In the genomic region with DNA sequence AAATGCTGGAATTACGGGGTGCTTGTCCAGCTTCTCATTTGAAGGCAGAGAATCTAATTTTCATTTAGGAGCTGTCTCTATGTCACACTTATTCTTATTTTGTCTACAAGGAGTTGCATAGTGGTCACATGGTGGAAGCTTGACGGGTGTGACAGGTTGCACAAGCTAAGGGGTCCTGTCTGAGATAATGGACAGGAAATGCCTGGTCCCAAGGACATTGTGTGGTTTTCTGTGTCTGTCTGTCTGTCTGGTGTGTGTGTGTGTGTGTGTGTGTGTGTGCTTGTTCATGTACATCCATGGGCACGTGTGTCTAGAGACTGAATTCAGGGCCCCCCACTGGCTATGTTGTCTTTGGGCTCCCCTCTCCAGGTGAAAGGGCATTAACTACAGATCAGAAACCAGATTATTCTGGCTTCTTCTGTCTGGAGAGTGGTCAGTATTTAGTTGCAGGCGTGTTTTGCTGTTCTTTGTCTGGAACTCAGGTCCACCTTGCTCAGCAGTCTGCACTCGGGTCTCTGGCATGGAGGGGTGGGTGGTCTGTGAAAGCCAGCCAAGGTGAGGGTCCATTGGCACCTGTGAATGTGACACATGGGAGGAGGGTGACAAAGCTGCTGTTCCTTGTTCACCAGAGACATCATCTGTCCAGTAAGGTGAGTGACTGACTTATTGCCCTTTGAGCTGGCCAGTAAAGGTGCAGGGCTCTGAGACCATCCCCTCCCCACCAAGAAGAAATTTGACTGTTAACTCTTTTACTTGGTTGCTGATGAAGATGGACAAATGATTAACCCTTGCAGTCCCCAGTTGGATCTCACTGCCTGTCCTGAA, we compare ENCODE assay signal across 11 mouse cellular contexts. TPM values are rescaled to one million over a fixed set of nuclear protein-coding genes. Genes with fewer than 3 reads are reported as not detected.
DNase-seq lines count a peak whose midpoint lies in the region; ATAC-seq lines count a peak whose summit lies in the region.
"Had no signal": no experiment of that assay in that cellular context is flagged by ENCODE, and none has a peak within 500 bp of the region (broad histone marks: within the 10 kb centered on the region; RNA-seq: fewer than 3 reads in every experiment).

No protein-coding gene starts in this region.

- H3K9me3 ChIP-seq in heart, embryonic 12.5 days (replicated peaks): no peaks in the 10 kb centered on the region
- H3K9me3 ChIP-seq in lung, embryonic 15.5 days: no peaks in the 10 kb centered on the region

- WGBS in heart, embryonic 12.5 days: 54% methylated on average over 5 of the region's 5 CpGs
- 66% methylated on average over 5 of the region's 5 CpGs for WGBS in lung, embryonic 15.5 days

- H3K27me3 ChIP-seq in heart, embryonic 12.5 days (replicated peaks): no peaks in the 10 kb centered on the region
- no peaks in the 10 kb centered on the region for H3K27me3 ChIP-seq in lung, embryonic 15.5 days

- ATAC-seq in heart, embryonic 12.5 days (ENCODE audit: insufficient number of reproducible peaks, low FRiP score): peak; percentile 46; the same call in 1 of the 2 replicates
- ATAC-seq in lung, embryonic 15.5 days (ENCODE audit: borderline replicate concordance, extremely low read depth, low FRiP score, low TSS enrichment): no peak
- ATAC-seq in granulocyte monocyte progenitor cell, adult 5-6 weeks (replicated peaks; ENCODE audit: poor library complexity, severe bottlenecking): peak; percentile 82

- intact Hi-C loops in heart, postnatal 14 days (cut with DNase I): loop anchor here (5.0 kb wide), 1 partner anchor 34 kb away; a partner anchor contains a TSS

- peaks cover 73% of the 10 kb centered on the region for H3K4me1 ChIP-seq in heart, embryonic 12.5 days (replicated peaks)
- H3K4me1 ChIP-seq in lung, embryonic 15.5 days: peaks cover 48% of the 10 kb centered on the region

- peak overlapping the region; percentile 92 for H3K27ac ChIP-seq in heart, embryonic 12.5 days (ENCODE audit: poor library complexity, severe bottlenecking)
- peak overlapping the region; percentile 51 for H3K27ac ChIP-seq in lung, embryonic 15.5 days
- H3K27ac ChIP-seq: liver, embryonic 14.5 days had no signal

- no peak overlapping the region for H3K4me3 ChIP-seq in heart, embryonic 12.5 days
- no peak overlapping the region for H3K4me3 ChIP-seq in lung, embryonic 15.5 days

- H3K9ac ChIP-seq in heart, embryonic 12.5 days: no peak overlapping the region
- H3K9ac ChIP-seq in lung, embryonic 15.5 days: no peak overlapping the region
- H3K9ac ChIP-seq: liver, embryonic 14.5 days had no signal

- H3K36me3 ChIP-seq in heart, embryonic 12.5 days: no peaks in the 10 kb centered on the region
- no peaks in the 10 kb centered on the region for H3K36me3 ChIP-seq in lung, embryonic 15.5 days

- DNase-seq in heart, postnatal 14 days: no peak
- DNase-seq in lung, postnatal 4 days: no peak
- peak; percentile 35 to 73 for DNase-seq in kidney, postnatal 36 days
- DNase-seq in c-Kit-positive CD71-positive TER-119-positive erythroid progenitor cells, embryonic 14.5 days (ENCODE audit: low spot score): no peak
- DNase-seq in spleen, postnatal 14 days (ENCODE audit: low spot score in 2 of 2): no peak
- DNase-seq: thymus, postnatal 36 days had no signal

- peak overlapping the region; percentile 33 for H3K4me2 ChIP-seq in heart, embryonic 12.5 days
- peak overlapping the region; percentile 21; the same call in 1 of the 2 replicates for H3K4me2 ChIP-seq in lung, embryonic 15.5 days

RNA-seq across cellular contexts. Expression of a gene that starts 34.4 kb away (rescaled TPM):
- 8.0 and 8.3 TPM in 2 replicates for polyA plus RNA-seq in heart, embryonic 12.5 days (2016; fragmentation: Nextera tagmentation; extraction: Ambion mirVana)
- 1 to 10 TPM; 6.1 to 7.3 TPM for total RNA-seq in heart, postnatal 14 days (2021)
- 7.9 and 8.0 TPM in 2 replicates for polyA plus RNA-seq in lung, embryonic 15.5 days (2015; fragmentation: Nextera tagmentation; extraction: Ambion mirVana)
- 1.4 and 3.5 TPM in 2 replicates for total RNA-seq in granulocyte monocyte progenitor cell, adult 5-6 weeks (2014; fragmentation: Nextera tagmentation)
- total RNA-seq in granulocyte monocyte progenitor cell, adult 5-6 weeks (2017): 0.36 and 1.5 TPM in 2 replicates
- polyA plus RNA-seq: CD4-positive, CD25-positive, alpha-beta regulatory T cell, adult 4 months had no signal

RNA-seq across cellular contexts. Expression of a gene that starts 40.3 kb away (rescaled TPM):
- not detected in 2 replicates for polyA plus RNA-seq in heart, embryonic 12.5 days (2016; fragmentation: Nextera tagmentation; extraction: Ambion mirVana)
- total RNA-seq in heart, postnatal 14 days (2021): not detected
- not detected in 2 replicates for polyA plus RNA-seq in lung, embryonic 15.5 days (2015; fragmentation: Nextera tagmentation; extraction: Ambion mirVana)
- not detected in 2 replicates for total RNA-seq in granulocyte monocyte progenitor cell, adult 5-6 weeks (2014; fragmentation: Nextera tagmentation)
- not detected in 2 replicates for total RNA-seq in granulocyte monocyte progenitor cell, adult 5-6 weeks (2017)
- polyA plus RNA-seq: CD4-positive, CD25-positive, alpha-beta regulatory T cell, adult 4 months; liver, embryonic 14.5 days had no signal

Comparison
In these comparisons a context has a peak if more than half of its experiments do, and no peak if none do; other contexts are left out.
1. DNase-seq: peak in kidney, postnatal 36 days (2 of 2); none in heart, postnatal 14 days (0 of 2), lung, postnatal 4 days (0 of 2), c-Kit-positive CD71-positive TER-119-positive erythroid progenitor cells, embryonic 14.5 days (single experiment) and spleen, postnatal 14 days (0 of 2).